Mouse (Mus musculus): Measurements from ENCODE around the gene Teddm3.

DNA sequence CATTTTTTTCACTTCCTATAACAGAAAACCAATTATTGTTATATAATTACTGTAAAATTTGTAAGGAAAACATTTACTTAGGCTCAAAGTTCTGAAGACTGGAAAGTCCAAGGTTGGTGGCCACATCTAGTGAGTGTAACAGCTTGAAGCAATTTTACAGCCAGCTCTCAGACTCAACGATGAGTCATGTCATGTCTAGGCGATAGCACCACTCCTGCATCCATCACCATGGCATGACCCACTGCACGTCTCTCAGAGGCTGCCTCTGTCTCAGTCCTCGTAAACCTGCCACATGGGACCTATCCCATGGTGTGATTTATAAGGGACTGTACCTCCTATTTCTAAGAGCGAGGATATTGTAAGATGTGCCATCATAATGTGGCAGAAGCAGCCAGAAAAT lies 37.7 kb downstream of the Teddm3 start:
- TF ChIP-seq CTCF (IDR thresholded peaks at IDR 0.05; ENCODE audit: borderline replicate concordance, insufficient read depth, low read depth, low read length) (no peak), POLR2A (IDR thresholded peaks at IDR 0.05; ENCODE audit: borderline replicate concordance, insufficient read depth, low read length) (no peak)
